In genomic region chr14:62437806-62438205, GRCm38 (mm10) we compare ENCODE assay signal across 36 mouse cellular contexts. TPM values are rescaled to one million over a fixed set of nuclear protein-coding genes. Genes with fewer than 3 reads are reported as not detected.
"Had no signal": no experiment of that assay in that cellular context is flagged by ENCODE, and none has a peak within 500 bp of the region (broad histone marks: within the 10 kb centered on the region; RNA-seq: fewer than 3 reads in every experiment).

No protein-coding gene starts in this region.

- H3K27me3 ChIP-seq: limb, embryonic 12.5 days; limb, embryonic 13.5 days; limb, embryonic 15.5 days; liver, embryonic 12.5 days; liver, embryonic 13.5 days; liver, embryonic 15.5 days; lung, embryonic 15.5 days; midbrain, embryonic 12.5 days; midbrain, embryonic 13.5 days; midbrain, embryonic 15.5 days; neural tube, embryonic 12.5 days; neural tube, embryonic 13.5 days had no signal

- H3K27ac ChIP-seq: left cerebral cortex, adult 2 months; limb, embryonic 10.5 days; limb, embryonic 12.5 days; limb, embryonic 13.5 days; limb, embryonic 15.5 days; liver, embryonic 12.5 days; liver, embryonic 13.5 days; liver, embryonic 14.5 days; liver, embryonic 15.5 days; lung, embryonic 15.5 days; macrophage; midbrain, embryonic 10.5 days; midbrain, embryonic 12.5 days; midbrain, embryonic 13.5 days; midbrain, embryonic 15.5 days; neural tube, embryonic 12.5 days; neural tube, embryonic 13.5 days had no signal

- H3K4me1 ChIP-seq: limb, embryonic 10.5 days; limb, embryonic 12.5 days; limb, embryonic 13.5 days; limb, embryonic 15.5 days; liver, embryonic 12.5 days; liver, embryonic 13.5 days; liver, embryonic 15.5 days; lung, embryonic 15.5 days; midbrain, embryonic 10.5 days; midbrain, embryonic 12.5 days; midbrain, embryonic 13.5 days; midbrain, embryonic 15.5 days; neural tube, embryonic 12.5 days; neural tube, embryonic 13.5 days had no signal

- H3K9ac ChIP-seq: limb, embryonic 12.5 days; limb, embryonic 13.5 days; limb, embryonic 15.5 days; liver, embryonic 12.5 days; liver, embryonic 13.5 days; liver, embryonic 14.5 days; liver, embryonic 15.5 days; lung, embryonic 14.5 days; lung, embryonic 15.5 days; midbrain, embryonic 12.5 days; midbrain, embryonic 13.5 days; midbrain, embryonic 15.5 days; neural tube, embryonic 12.5 days; neural tube, embryonic 13.5 days had no signal

- H3K4me3 ChIP-seq: left cerebral cortex, adult 2 months; limb, embryonic 10.5 days; limb, embryonic 12.5 days; limb, embryonic 13.5 days; limb, embryonic 15.5 days; liver, embryonic 12.5 days; liver, embryonic 13.5 days; liver, embryonic 15.5 days; lung, embryonic 15.5 days; megakaryocyte, embryonic 14.5 days; midbrain, embryonic 10.5 days; midbrain, embryonic 12.5 days; midbrain, embryonic 13.5 days; midbrain, embryonic 15.5 days; myocyte; neural tube, embryonic 12.5 days; neural tube, embryonic 13.5 days had no signal

- ATAC-seq: liver, embryonic 12.5 days; lung, postnatal 0 days; midbrain, embryonic 13.5 days; midbrain, embryonic 15.5 days; midbrain, embryonic 16.5 days had no signal

- H3K9me3 ChIP-seq: limb, embryonic 10.5 days; limb, embryonic 12.5 days; limb, embryonic 13.5 days; limb, embryonic 15.5 days; liver, embryonic 12.5 days; liver, embryonic 13.5 days; liver, embryonic 15.5 days; lung, embryonic 15.5 days; megakaryocyte, embryonic 14.5 days; midbrain, embryonic 10.5 days; midbrain, embryonic 12.5 days; midbrain, embryonic 13.5 days; midbrain, embryonic 15.5 days; neural tube, embryonic 12.5 days; neural tube, embryonic 13.5 days had no signal

- H3K4me2 ChIP-seq: limb, embryonic 12.5 days; limb, embryonic 13.5 days; limb, embryonic 15.5 days; liver, embryonic 12.5 days; liver, embryonic 13.5 days; liver, embryonic 15.5 days; lung, embryonic 14.5 days; lung, embryonic 15.5 days; midbrain, embryonic 11.5 days; midbrain, embryonic 12.5 days; midbrain, embryonic 13.5 days; midbrain, embryonic 15.5 days; neural tube, embryonic 12.5 days; neural tube, embryonic 13.5 days had no signal

- H3K36me3 ChIP-seq: limb, embryonic 10.5 days; limb, embryonic 12.5 days; limb, embryonic 13.5 days; limb, embryonic 15.5 days; liver, embryonic 12.5 days; liver, embryonic 13.5 days; liver, embryonic 15.5 days; lung, embryonic 15.5 days; midbrain, embryonic 10.5 days; midbrain, embryonic 12.5 days; midbrain, embryonic 13.5 days; midbrain, embryonic 15.5 days; neural tube, embryonic 12.5 days; neural tube, embryonic 13.5 days had no signal

- DNase-seq: left cerebral cortex, postnatal 4 days; liver, embryonic 13.5 days; lung, adult 18-20 months; lung, adult 2 months; lung, embryonic 14.5 days; lung, postnatal 10 days; lung, postnatal 14 days; lung, postnatal 36 days; lung, postnatal 4 days; midbrain, embryonic 14.5 days had no signal

RNA-seq across cellular contexts. Expression of gene Gucy1b2, which starts 18.3 kb away (rescaled TPM):
- total RNA-seq: megakaryocyte progenitor cell, adult 5-6 weeks; megakaryocyte, adult 5-6 weeks; megakaryocyte-erythroid progenitor cell, adult 5-6 weeks; monocyte, adult 5-6 weeks had no signal
- polyA plus RNA-seq: liver, embryonic 12.5 days; liver, embryonic 13.5 days; liver, embryonic 14.5 days; liver, embryonic 15.5 days; liver, embryonic 16.5 days; lung, adult 2 months; macrophage; myocyte had no signal
